Mouse (Mus musculus) adrenal gland (tissue): ENCODE measurements around the gene Dmrtc2.
"Not testable (repeated sequence)": the region's sequence is repeated elsewhere in the genome, so short reads cannot be mapped to it uniquely, and the experiment has no call there.

Source experiments
- intact Hi-C: fragments of 180-260 bp; cut with DNase I; formaldehyde crosslinking; loops from one replicate; pipeline ENCODE4 v1.15.1; 2025
- long read RNA-seq, 2 experiments: library from polyadenylated mRNA; unstranded; transcript quantifications; one replicate each; pipeline ENCODE4 v2.0.0; 2020; ENCODE audit warnings: borderline replicate concordance in 1 of 2; ENCODE audit not compliant: insufficient replicate concordance in 1 of 2

Dmrtc2 gene
- long read RNA-seq, experiment 1, result 0 reads
- long read RNA-seq, experiment 2, result 0 reads

DNA sequence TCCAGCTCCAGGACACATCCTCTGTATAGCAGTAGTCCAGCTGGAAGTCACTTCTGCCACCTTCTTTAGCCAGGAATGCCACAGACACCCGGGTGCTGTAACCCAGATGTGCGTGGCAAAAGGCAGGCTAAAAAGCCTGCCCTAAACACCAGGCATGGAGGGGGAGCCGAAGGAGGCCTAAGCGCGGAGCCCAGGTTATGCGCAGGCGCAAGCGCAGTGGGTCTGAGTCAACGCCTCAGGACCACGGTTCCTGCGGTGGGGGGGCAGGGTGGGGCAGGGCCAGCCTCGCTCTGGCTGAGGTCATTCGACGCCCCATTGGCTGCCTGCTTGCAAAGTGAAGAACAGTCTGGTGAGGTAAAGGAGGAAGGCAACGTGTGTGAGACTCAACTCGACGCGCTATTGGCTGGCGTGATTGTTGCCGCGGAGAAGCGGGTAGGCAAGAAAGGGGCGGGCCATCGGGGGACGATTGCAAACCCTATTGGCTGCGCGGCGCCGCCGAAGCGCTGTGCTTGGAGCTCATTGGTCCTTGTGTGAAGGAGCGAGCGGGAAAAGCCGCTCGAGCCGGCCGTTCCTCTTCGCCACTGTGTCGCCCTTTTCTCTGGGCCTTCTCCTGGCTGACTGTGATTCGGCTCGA is at the start of gene Dmrtc2, which contains the start of gene Lypd4:
Gene Dmrtc2 (plus strand): TSS at position 526 of the 634 bp plus-strand sequence.
Gene Lypd4 (minus strand): TSS at position 410 of the 634 bp plus-strand sequence.
- intact Hi-C loops, result no loop called here

DNA sequence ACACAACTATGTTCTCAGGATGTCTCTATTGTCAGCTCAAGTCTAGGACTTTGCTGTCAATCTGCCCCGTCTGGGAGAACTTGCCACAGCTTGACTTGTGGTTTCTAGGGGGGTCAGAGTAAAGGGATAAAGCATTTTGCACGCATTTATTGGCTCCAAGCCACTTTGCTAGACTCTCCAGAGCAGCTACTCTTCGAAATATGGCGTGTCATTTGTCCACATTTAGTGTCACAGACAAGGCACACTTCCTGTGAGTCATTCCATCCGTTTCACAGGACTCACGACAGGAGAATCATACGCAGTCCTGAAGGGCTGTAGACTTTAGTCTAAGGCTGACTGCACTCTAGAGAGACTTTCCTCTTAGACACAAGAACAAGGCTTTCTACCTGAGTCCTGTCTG is 45.4 kb upstream of the Dmrtc2 start:
- intact Hi-C loops, result loop anchor here (5.0 kb wide), 1 partner anchor 53 kb away; no protein-coding TSS in a partner anchor

DNA sequence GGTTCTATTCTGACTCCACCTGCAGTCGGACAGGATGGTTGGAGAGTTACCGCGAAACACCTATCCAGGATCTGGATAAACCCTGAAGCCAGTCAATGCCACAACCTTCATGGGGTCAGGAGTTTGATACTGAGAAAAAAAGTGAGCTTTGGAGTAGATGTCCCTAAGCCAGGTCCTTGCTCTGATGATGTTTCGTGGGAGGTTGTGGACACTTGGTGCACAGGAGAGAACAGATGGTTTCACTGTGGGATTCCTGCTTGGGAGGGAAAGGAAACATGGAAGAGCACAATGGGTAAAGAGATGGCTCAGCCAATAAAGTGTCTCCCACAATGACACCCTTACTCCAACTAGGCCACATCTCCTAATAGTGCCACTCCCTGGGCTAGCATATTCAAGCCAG is 42.7 kb upstream of the Dmrtc2 start:
- intact Hi-C loops, result no loop called here

DNA sequence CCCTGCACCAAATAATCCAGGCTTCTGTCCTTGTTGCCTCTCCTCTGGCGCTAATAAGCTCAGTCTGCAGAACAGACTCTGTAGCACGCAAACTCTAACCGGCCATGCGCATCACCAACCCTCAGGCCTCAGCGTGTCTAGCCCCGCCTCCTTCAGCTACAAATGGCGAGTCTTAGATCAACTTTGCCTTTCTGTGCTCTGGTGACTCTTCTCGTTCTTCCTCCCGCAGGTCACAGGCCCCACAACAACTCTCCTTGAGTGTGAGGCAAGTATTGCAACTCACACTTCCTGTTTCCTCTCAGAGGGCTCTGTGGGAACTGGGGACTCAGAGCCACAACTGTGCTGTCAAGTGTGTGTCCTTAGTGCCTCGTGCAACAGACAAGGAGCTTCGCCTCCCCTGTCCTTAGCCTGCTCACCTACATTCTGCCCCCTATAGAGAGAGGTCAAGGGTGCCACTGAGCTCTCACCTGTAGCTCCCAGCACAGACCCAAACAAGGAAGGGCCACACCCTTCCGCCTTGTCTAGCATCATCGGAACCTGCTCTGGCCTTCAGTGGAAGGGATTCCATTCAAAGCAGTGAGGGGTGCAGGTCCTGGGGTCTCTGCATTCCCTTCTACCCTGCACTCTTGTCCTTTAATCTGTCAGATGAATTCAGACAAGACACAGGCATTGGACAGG is 31.0 kb upstream of the Dmrtc2 start:
- intact Hi-C loops, result not testable (repeated sequence)

DNA sequence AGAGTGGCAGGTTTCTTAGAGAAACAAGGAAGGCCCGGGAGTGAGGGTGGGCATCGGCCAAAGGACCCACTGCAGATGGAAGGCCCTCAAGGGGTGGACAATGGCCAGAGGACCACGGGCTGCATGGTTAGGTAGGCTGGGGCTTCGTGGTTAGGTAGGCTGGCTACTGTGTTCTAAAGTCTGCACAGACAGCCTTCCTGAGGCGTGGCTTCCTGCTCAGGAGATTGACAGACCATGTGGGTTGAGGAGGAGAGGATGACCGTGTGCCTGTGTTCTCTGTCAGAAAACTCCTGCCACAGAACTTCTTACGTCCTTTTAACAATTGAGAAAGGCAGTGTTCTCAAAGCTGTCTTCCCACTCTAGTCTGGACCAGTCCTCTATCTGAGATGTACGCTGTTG is 30.4 kb upstream of the Dmrtc2 start:
- intact Hi-C loops, result no loop called here

DNA sequence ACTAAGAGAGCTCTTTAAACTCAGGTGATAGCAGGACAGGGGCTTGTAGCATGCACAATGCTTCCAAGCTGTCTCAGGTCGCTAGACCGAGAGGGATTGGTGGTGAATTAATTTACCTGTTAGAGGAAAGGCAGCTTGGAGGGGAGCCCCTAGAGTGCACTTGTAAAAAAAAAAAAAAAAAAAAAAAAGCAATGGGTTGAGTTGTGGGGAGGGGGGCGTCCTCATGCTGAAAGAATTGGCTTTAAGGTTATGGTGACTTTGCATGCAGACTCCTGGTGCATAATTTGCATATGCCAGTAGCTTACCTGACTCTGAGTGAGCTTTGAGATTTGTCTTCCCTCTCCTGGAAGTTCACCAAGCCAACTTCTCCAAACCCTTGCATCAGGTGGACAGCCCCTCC is 29.5 kb upstream of the Dmrtc2 start:
- intact Hi-C loops, result no loop called here

DNA sequence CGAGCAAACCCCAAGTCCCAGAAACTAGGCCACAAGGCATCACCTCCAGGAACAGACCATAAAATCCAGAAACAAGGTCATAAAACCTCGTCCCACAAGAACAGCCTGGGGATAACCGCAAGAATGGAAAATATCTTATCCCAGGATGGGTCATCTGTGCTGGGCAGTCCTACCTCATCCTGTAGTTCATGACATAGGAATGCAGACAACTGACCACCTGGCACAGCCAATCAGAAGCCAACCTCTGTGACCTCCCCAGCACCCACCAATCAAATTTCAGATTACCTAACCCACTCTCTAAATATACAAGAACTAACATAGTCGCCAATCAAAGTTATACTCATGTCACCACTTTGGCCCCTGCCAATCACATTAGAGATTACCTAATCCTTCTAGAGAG is 28.8 kb upstream of the Dmrtc2 start:
- intact Hi-C loops, result no loop called here

DNA sequence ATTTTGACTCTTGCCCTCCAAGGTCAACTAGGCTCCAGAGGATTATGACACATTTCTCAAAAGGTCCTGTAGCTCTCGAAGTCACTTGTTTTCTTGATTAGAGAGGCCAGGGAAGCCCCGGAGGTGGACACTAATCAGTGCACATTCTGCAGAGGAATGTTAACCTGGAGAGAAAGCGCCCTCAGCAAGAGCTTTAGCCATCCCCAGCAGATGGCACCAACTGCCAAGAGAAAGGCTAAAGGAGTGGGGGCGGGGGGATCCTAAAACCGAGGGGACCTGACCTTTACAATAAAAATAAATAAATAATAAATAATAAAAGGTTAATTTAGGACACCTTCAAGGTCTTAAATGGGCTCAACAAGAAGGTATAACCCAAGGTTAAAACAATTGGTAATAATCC is 25.7 kb upstream of the Dmrtc2 start:
- intact Hi-C loops, result no loop called here

DNA sequence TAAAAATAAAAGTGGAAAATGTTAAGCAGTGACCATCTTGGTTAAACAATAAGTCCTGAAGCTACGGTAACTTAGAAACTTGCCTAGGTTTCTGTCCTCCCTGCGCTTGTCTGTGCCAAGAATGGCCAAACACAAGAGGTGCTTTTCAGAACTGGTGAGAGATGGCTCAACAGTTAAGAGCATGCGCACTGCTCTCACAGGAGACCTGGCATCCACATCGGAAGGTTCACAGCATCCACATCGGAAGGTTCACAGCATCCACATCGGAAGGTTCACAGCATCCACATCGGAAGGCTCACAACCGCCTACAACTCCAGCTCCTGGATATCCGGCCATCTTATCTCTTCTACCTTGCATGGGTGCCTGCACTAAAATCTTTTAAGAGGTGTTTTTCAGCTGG is 24.7 kb upstream of the Dmrtc2 start:
- intact Hi-C loops, result no loop called here

DNA sequence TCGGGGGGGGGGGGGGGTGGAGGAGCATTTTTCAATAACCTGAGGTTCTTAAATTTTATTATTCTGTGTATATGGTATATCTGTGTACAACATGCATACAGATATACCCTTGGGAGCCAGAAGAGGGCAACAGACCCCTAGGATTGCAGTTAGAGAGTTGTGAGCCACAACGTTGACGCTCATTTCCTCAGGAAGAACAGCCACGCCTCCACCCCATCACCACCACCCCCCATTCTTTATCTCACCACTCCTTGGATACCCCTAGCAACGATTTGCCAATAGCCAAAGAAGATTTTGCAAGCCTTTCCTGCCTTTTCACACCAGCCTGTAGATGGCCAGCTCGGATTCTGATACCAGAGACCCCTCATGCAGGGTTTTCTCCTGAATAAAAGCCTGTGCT is 24.1 kb upstream of the Dmrtc2 start:
- intact Hi-C loops, result no loop called here

DNA sequence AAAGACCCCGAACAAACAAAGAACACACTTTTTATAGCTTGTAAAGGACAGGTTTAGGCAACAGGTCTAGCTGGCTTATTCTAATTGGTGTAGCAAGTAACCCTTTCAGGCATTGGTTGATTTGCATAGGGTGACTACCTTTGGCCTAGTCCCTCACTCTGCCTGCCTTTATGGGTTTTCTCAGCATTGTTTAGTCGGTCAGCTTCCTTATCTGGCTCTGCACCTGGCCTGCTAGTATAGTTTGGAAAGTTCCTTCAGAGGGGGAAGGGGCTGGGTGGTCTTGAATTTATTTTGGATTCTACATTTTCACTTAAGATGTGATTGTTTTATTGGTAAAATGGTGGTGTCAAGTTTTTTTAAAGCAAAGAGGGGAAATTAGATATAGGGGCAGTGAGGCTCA is 23.3 kb upstream of the Dmrtc2 start:
- intact Hi-C loops, result not testable (repeated sequence)

DNA sequence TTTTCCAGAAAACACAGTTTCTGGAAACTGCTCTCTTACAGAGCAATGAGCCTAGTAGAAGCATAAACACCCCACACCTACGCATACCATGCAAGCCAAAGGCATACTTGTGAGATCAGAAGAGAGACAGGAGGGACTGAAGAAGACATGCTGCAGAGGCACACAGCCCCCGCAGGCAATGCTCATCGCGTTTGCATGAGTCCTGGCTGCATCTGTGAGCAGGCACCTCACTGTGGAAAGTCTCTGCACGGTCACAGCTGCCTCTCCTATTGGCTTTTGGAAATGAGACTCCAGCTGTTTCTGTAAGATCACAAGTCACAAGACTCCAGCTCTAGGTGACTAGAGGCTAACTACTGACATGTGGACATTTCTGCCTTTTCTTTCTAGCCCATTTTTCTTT is 19.7 kb upstream of the Dmrtc2 start:
- intact Hi-C loops, result no loop called here

DNA sequence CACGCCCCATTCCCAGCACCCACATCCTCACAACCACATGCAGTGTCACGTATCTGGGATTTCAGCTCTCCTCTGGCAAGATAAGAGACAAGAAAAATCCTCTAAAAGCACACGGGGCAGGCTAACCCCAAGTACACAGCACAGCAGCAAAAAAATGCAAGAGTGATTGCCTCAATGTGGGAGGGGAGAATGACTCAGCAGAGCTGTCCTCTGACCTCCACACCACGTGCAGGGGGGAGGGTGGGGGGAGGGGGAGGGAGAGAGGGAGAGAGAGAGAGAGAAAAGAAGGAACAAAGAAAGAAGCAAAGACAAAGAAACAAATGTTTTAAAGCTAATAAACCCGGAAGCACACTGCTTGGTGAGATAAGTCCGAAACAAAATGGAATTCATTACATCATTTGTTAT is 19.0 kb upstream of the Dmrtc2 start:
- intact Hi-C loops, result no loop called here

DNA sequence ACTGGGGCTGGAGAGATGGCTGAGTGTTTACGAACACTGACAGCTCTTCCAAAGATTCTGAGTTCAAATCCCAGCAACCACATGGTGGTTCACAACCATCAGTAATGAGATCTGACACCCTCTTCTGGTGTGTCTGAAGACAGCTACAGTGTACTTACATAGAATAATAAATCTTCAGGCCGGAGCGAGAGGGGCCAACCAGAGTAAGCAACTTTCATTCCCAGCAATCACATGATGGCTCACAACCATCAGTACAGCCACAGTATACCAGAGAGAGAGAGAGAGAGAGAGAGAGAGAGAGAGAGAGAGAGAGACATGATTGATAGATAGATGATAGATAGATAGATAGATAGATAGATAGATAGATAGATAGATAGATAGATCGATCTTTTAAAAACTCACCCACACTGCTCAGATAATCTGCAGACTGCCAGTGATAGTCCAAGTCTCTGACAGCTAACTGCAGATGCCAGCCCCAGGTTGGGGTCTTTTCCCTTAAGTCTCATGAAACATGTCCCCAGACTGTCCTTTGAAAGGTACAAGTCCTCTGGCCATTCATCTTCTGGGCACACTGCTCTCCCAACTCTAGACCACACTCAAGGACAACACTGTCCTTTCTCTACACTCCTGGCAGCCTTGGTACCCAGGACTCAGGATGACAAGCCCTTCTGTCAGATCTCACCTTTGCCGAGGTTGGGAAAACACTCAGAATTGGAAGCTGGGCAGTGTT is 18.1 kb upstream of the Dmrtc2 start:
- intact Hi-C loops, result no loop called here

DNA sequence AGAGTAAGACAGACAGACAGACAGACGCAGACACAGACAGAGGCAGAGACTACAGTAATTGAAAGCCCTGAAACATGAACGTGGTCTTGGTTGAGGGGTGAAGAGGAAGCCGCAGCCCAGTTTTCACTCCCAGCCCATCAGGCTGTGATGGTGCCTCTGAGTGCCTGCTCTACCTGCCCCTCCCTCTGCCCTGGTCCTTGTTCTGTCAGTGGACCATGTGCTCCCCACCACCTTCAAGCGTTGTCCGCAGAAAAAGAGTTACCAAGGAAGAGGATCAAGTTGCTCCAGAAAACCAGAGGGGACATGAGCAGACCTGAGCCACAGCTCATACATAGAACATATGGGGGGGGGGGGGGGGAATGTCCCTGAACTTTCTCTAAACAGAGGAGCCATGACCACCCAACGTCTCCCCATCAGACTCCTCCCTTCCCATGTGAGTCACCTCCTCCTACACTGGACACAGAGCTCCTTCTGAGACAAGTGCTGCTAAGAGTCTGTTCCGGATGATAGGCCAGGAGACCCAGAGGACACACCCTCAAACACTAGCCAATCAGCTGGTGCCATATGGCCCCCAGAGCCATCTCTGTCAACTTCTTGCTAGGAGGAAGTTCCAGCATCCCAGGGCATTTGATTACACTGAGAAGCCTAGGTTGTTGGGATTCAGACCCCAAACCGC is 17.2 kb upstream of the Dmrtc2 start:
- intact Hi-C loops, result no loop called here

DNA sequence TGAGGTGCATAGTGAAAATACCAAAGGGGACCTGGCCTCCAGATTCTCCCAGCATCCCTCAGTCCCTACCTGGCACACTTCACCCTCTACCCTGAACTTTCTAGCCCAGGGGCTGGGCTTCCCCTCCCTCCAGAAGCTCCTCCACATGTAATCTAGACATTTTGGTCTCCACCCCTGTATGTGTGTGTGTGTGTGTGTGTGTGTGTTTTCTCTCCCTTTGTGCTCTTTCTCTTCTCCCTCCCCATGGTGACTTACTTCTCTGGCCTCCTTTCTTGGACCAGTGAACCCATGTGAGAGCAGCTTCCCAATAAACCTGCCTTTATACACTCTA is 16.7 kb upstream of the Dmrtc2 start:
- intact Hi-C loops, result no loop called here

DNA sequence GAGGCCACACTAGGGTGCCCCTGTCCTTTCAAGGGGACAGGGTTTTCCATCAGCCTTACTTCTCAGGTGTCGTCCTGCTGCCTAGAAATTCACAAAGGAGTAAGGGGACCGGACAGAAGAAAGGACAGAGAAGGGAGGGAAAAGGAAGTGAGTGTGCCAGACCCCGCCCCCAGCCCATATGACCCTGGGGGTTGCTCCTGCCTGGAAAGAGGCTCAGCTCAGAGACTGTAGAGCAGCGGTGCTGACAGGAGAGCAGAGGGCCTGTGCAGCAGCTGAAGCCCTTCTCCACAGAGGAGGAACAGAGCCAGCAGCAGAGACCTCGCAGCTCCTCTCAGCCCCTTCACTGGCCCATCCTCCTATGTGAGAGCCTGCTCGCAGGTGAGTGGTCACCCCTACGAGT is 16.2 kb upstream of the Dmrtc2 start:
- intact Hi-C loops, result no loop called here

DNA sequence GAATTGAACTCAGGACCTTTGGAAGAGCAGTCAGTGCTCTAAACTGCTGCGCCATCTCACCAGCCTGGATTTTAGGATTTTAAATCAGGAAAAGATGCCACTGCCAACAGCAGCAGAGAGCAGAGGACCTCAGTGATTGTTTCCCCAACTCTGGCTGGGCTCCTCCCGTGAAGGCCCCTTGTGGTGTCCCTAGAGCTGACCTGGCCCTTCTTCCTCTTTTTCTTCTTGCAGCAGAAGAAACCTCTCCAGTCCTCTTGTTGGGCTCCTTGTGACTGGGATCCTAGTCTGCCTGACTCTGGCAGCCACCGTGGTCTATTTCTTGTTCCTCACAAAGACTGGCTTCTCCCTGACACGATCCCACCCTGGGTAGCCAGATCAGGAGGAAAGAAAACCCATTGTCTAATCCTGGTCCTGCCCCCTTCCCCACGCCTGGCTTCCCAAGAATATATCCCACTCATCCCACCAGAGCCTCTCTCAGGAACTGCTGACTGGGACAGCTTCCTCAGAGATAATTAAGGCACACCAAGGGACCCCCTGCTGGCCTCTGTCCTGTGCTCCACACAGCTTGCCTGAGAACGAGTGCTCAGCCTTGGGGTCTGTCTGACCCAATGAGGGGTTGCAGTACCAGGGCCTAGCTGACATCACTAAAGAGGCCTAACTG is 13.3 kb upstream of the Dmrtc2 start:
- intact Hi-C loops, result no loop called here

DNA sequence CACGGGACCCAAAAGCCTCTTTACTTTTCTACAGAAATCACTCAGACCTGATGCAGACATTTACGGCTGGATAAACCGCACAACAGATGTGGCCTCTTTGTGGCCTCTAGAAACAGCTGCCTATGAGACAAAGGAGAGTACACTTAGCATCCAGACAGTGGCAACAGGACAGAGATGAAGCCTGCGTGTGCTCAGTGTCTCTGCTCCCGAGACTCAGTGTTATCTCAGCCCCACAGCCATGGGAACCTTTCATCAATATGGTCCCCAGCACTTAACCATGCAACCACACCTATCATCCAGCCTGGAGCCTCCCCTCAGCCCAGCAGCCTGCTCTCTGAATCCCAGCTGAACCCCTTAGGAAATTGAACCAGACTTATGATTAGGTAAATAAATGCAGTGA is 10.6 kb upstream of the Dmrtc2 start:
- intact Hi-C loops, result no loop called here

DNA sequence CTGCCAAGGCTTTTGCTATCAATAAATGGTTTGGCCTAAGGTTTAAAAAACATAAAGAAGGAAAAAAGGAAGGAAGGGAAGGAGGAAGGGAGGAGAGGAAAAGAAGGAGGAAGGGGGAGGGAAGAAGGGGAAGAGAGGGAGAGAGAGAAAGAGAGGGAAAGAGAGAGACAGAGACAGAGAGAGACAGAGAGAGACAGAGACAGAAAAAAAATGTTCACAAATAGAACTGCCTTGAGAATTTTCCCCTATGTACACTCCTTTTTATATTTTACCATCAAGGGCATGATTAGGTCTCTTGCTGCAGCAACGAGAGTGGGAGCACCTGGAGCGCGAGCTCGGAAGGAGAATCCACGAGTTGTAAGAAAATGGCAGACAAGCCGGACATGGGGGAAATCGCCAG is 7.9 kb upstream of the Dmrtc2 start, which contains the start of gene Gm9844:
Gene Gm9844 (plus strand): TSS at position 301 of the 400 bp plus-strand sequence.
- intact Hi-C loops, result no loop called here

DNA sequence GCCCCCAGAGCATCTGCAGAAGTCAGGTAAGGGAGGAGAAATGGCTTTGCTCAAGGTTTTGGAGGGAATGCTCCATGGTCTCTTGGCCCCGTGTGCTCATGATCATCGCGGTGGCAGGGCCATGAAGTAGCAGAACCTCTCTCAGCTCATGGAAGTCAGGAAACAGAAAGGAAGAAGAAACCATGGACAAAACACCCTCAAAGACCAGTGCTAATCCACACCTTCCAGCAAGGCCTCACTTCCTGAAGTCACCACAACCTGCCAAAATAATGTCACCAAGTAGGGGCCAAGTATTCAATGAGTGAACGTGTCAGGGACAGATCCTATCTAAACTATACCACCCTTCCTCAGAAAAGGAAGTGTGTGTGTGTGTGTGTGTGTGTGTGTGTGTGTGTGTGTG is 7.0 kb upstream of the Dmrtc2 start:
- intact Hi-C loops, result no loop called here
